Mouse (Mus musculus) bone marrow, adult 2 months (tissue): ENCODE results near the gene Gm5148. TPM values are rescaled to one million over a fixed set of nuclear protein-coding genes. Genes with fewer than 3 reads are reported as not detected.

Experiments used
- H3K27ac ChIP-seq: fragments of 200-500 bp; 2 replicates; pipeline ENCODE4 v1.5.1; 2012; ENCODE audit warnings: low read depth, mild to moderate bottlenecking, control low read depth, inconsistent platforms, low read length; ENCODE audit not compliant: control insufficient read depth, poor library complexity, insufficient read depth
- H3K4me1 ChIP-seq: fragments of 200-500 bp; 2 replicates; pipeline ENCODE4 v1.6.1; 2011; ENCODE audit warnings: low read length; ENCODE audit not compliant: control insufficient read depth, insufficient read depth
- H3K4me3 ChIP-seq: fragments of 200-500 bp; replicated peaks from 2 replicates; pipeline ENCODE3; 2011; ENCODE audit warnings: mild to moderate bottlenecking, low read depth, low read length, control low read depth; ENCODE audit not compliant: control insufficient read depth
- CTCF ChIP-seq: fragments of 200-500 bp; IDR thresholded peaks from 2 replicates; pipeline ENCODE4 v1.5.1; 2011; ENCODE audit warnings: low read length, control low read depth; ENCODE audit not compliant: control insufficient read depth, insufficient read depth
- POLR2A ChIP-seq: fragments of 200-500 bp; IDR thresholded peaks from 2 replicates; pipeline ENCODE4 v1.6.1; 2011; ENCODE audit warnings: low read depth, mild to moderate bottlenecking, control low read depth, low read length, borderline replicate concordance; ENCODE audit not compliant: control insufficient read depth
- WGBS: fragments of 180-500 bp; shearing (Covaris S2); methylation state at CpG from one replicate; pipeline ENCODE4 v1.1.7; 2018; 5-methylcytosine and 5-hydroxymethylcytosine counted together
- polyA plus RNA-seq: library from polyadenylated mRNA; stranded (reverse); fragments of >200 nt; gene quantifications from 2 replicates; pipeline ENCODE4 v1.2.4, GENCODE M21; 2011; ENCODE audit warnings: low replicate concordance; ENCODE audit not compliant: missing spikeins, insufficient read depth, insufficient read length

Gm5148 gene
- polyA plus RNA-seq, 1 experiment: 2.0 TPM

GRCm38 (mm10) chr3:37748002-37748733 is 23.9 kb upstream of the Gm5148 start:
- H3K4me1 ChIP-seq: peaks cover 5% of the 10 kb centered on the region

DNA sequence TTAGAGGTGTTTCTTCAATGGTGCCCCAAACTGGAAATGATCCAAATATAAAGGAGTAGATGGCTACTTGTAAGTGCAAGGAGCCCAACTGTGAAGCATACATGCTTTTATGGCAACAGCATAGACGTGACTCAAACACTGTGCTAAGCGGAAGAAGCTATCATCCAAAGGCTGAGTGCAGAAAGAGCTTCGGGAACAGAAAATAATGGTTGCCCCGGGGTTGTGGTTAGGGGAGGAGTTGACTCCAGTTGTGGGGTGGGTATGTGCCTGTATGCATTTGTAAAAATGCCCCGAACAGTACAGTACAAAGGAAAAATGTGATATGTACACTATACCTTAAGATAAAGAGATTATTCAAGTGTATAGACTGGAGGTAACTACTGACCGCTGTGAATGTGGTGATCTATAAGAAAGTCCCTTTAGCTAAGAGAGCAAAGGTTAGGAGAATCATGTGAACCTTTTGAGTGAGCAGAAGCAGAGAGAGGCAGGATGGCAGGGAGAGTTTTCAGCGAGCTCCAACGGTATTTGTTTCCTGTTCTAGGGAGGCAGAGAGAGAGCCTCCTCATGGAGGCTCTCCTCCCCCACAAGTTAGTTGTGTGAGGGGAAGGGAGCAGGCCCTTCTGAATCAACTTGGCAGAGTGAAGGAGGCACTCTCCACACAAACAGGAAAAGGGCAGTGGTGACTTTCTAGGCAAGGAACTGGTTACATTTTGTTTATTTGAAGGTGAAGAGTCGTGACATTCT is 23.1 kb upstream of the Gm5148 start:
- WGBS: 25% methylated on average over 9 of the region's 9 CpGs
- H3K4me3 ChIP-seq: no peak overlapping the region
- H3K4me1 ChIP-seq: peaks cover 5% of the 10 kb centered on the region
- TF ChIP-seq POLR2A (no peak), CTCF (no peak)
- H3K27ac ChIP-seq: peak overlapping the region; percentile 55; the same call in 1 of the 2 replicates

More at GRCm38 (mm10) chr3:37748002-37748733, 23.9 kb upstream of the Gm5148 start:
- Histone ChIP-seq H3K4me3 (no peak overlapping the region), H3K27ac (peak overlapping the region; percentile 55)
- 15% methylated on average over 16 of the region's 16 CpGs for WGBS
- TF ChIP-seq CTCF: no peak
- TF ChIP-seq POLR2A: no peak

DNA sequence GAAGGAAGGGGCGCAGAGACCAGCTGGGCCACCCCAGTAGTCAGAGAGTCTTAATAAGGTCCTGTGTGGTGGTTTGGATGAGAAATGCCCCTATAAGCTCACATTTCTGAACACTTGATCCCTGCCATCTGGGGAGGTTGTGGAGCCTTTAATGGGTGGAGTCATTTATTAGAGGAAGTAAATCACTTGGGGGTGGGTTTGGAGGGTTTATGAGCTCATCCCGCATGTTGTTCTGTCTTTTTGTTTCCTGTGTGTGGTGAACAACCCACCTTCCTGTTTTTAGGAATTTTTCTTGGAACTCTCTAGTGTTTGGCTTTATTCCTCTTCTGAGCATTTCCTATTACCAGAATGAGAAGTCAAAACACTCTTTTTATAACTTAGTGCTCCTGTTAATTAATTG is 19.8 kb upstream of the Gm5148 start:
- no peak overlapping the region for H3K4me3 ChIP-seq
- WGBS: 49% methylated on average over 2 of the region's 2 CpGs
- no peak for TF ChIP-seq POLR2A
- H3K27ac ChIP-seq: no peak overlapping the region
- peaks cover 5% of the 10 kb centered on the region for H3K4me1 ChIP-seq

DNA sequence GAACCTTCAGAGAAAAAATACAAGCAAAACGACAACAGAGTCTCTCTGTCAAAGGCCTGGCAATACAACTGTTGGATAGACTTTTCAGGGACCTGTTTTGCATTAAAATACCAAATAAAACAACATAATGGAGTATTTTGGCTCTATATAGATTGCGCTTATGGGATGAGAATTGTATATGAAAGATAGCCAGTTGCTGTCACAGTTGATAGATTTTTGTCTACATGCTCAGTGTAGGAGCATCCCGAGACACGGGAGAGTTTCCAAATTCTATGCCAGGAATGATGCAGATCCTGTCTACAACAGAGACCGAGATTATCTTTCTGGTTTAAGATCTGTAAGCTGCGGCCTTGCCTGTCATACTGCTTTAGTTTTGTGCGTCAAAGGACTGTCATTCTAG is 15.7 kb upstream of the Gm5148 start:
- H3K27ac ChIP-seq: no peak overlapping the region
- no peak for TF ChIP-seq POLR2A
- no peaks in the 10 kb centered on the region for H3K4me1 ChIP-seq
- WGBS: 90% methylated on average over 7 of the region's 7 CpGs
- H3K4me3 ChIP-seq: no peak overlapping the region

DNA sequence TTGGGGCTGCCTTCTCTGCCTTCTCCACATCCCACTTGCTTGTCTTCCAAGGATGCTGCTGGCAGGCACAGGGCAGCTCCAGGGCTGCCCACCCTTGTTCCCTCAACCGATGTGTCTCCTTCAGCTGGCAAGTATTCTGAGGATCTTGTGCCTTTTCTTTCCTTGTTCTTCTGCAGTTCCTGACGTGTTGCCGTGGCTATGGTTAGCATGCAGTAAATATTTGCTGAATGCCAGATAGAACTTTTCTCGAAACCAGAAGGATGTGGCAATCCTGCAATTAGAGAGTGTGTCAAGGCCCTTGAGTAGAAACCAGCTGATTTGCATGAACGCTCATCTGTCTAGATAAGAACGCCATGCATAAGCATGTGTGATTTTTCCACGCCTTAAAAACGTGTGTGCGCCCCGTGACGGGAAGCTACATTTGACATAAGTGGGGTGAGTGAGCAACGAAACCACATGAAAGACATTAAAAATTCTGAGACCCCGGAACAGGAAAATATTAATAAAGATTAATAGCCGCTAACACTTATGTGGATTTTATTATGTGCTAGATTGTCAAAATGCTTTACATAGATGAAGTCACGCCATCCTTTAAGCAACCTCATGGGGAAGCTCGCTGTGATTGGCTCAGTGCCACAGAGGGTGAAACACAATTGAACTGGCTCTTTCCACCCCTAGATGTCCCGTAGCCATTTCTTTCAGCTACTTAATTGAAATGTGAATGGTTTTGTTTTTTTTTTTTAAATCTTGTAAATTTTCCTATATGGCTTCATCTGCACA is 14.1 kb upstream of the Gm5148 start:
- Histone ChIP-seq H3K4me3 (no peak overlapping the region), H3K4me1 (no peaks in the 10 kb centered on the region), H3K27ac (no peak overlapping the region)
- TF ChIP-seq POLR2A (no peak), CTCF (no peak)
- WGBS: 72% methylated on average over 17 of the region's 17 CpGs

GRCm38 (mm10) chr3:37737407-37737806 is 13.1 kb upstream of the Gm5148 start:
- TF ChIP-seq CTCF: no peak
- no peak for TF ChIP-seq POLR2A
- Histone ChIP-seq H3K4me3 (no peak overlapping the region), H3K27ac (no peak overlapping the region), H3K4me1 (no peaks in the 10 kb centered on the region)
- 44% methylated on average over 6 of the region's 6 CpGs for WGBS

DNA sequence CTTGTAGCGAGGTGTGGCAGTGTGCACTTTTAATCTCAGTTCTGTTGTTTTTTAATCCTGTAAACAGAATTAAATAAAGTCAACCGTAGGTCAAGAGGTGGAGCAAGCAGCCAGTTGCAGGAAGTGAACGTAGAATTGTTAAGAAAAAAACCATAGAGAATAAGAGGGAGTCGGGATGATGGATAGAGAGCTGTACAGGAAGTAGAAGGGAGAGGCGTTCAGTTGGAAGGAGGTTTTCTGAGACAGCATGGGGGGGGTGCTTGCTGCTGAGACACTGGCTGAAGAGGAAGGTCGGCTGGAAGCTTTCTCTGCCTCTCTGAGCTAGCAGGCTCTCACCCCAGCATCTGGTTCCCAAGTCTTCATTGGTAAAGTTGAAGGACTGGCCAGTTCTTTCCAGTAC is 10.9 kb upstream of the Gm5148 start:
- no peak overlapping the region for H3K4me3 ChIP-seq
- TF ChIP-seq CTCF (no peak), POLR2A (no peak)
- WGBS: 21% methylated on average over 6 of the region's 6 CpGs
- H3K27ac ChIP-seq: no peak overlapping the region
- no peaks in the 10 kb centered on the region for H3K4me1 ChIP-seq

DNA sequence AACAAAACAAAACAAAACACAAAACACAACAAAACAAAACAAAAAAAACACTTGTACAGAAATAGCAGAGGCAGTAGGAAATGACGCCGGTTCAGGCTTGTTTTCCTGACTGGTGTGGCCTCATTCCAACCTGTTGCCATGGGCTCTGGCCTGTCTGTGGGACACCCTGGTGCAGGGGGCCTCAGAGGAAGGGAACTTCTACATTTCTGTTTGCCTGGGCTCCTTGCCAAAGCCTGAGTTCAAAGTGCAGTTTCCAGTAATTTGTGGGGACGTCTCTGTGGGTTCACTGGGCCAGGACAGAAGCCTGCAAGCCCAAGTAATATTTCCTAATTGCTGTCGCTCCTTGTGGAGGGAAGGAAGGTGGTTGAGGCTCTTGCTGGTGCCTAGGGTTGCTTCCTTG is 4.9 kb upstream of the Gm5148 start:
- no peak overlapping the region for H3K4me3 ChIP-seq
- no peak overlapping the region for H3K27ac ChIP-seq
- WGBS: 8% methylated on average over 4 of the region's 4 CpGs
- peaks cover 1% of the 10 kb centered on the region; the same call in 1 of the 2 replicates for H3K4me1 ChIP-seq
- TF ChIP-seq POLR2A (no peak), CTCF (no peak)
